Mouse (Mus musculus): ENCODE results near the gene Cyp2j9. TPM values are rescaled to one million over a fixed set of nuclear protein-coding genes. Genes with fewer than 3 reads are reported as not detected.

The Cyp2j9 gene
- polyA plus RNA-seq (2017; shearing (Covaris generic)) = under 1 TPM in 1 of 2 experiments, not detected in 1; 0.17 TPM

DNA sequence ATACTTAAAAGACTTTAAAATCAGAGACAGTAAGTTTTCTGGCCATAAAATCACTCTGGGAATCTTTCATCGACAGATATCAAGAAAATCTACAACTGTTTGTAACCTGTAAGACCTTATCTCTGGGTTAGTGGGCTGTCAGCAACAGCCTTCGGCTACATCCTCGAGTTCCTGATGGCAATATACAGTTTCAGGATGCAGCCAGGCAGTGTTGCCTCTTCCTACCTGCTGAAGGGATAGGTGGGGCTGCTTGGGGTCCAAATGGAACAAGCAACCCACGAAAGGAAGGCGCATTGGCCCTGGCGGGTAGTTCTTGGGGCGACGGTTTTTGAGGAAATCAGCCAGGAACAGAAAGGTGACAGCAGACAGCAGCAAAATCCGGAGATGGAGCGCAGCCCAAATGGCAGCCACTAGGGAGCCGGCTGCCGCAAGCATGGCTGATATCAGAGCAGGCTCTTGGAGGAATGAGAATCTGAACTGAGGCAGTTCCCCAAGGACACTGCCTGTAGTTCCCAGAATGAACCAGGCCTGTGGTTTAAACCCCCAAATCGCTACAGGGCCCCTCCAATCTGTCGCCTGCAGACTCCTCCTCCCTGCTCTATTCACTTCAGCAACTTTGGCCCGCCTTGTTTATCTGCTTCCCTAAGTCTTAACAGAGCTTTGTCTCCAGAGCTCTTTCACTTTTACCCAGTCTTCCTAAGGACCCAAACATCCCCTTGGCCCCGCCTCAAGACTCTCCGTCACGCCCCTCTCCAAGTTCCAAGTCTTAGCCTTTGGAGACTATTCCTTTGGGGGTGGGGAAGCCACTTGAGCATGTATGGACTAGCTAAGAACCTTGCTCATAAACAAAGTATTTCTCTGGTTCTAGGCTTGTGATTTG, at the start of gene Cyp2j9:
Cyp2j9 (minus strand) TSS at position 668 of the 880 bp plus-strand sequence.

GRCm38 (mm10) chr4:96553133-96553819, 38.1 kb downstream of the Cyp2j9 start, which contains the start of gene Cyp2j6:
Cyp2j6 (minus strand) TSS chr4:96553661.

Other genes with a start within 250 kb of the Cyp2j9 start
- gene Cyp2j11, start 242.9 kb downstream of the Cyp2j9 start, polyA plus RNA-seq (2017; shearing (Covaris generic)) = not detected
- not detected for gene Cyp2j8, start 84.2 kb downstream of the Cyp2j9 start, polyA plus RNA-seq (2017; shearing (Covaris generic))
- gene Cyp2j6, start 37.9 kb downstream of the Cyp2j9 start, polyA plus RNA-seq (2017; shearing (Covaris generic)) = not detected
- not detected for gene Cyp2j5, start 72.6 kb upstream of the Cyp2j9 start, polyA plus RNA-seq (2017; shearing (Covaris generic))
- gene Gm12695, start 193.6 kb upstream of the Cyp2j9 start, polyA plus RNA-seq (2017; shearing (Covaris generic)) = not detected